21 mouse cellular contexts compared by ENCODE assay signal in genomic region chr9:93131620-93132200, GRCm38 (mm10).
"Had no signal": no experiment of that assay in that cellular context is flagged by ENCODE, and none has a peak within 500 bp of the region (broad histone marks: within the 10 kb centered on the region; RNA-seq: fewer than 3 reads in every experiment).

No protein-coding gene starts in this region.

- DNase-seq: kidney, postnatal 25 days; layer of hippocampus, adult 9-11 months; liver; lung, adult 18-20 months; lung, postnatal 10 days; lung, postnatal 36 days; right cerebral cortex, adult 18-20 months; right cerebral cortex, postnatal 14 days; right cerebral cortex, postnatal 4 days; thymus, postnatal 25 days had no signal

- H3K36me3 ChIP-seq: limb, embryonic 10.5 days; limb, embryonic 13.5 days; liver, embryonic 12.5 days; liver, embryonic 15.5 days; lung, embryonic 15.5 days; midbrain, embryonic 10.5 days; midbrain, embryonic 13.5 days had no signal

- H3K9me3 ChIP-seq: limb, embryonic 10.5 days; limb, embryonic 13.5 days; liver, embryonic 12.5 days; liver, embryonic 15.5 days; lung, embryonic 15.5 days; midbrain, embryonic 10.5 days; midbrain, embryonic 13.5 days had no signal

- H3K9ac ChIP-seq: limb, embryonic 13.5 days; liver, embryonic 12.5 days; liver, embryonic 15.5 days; lung, embryonic 15.5 days; midbrain, embryonic 13.5 days had no signal

- H3K4me3 ChIP-seq: layer of hippocampus, adult 2 months; limb, embryonic 10.5 days; limb, embryonic 13.5 days; liver, embryonic 12.5 days; liver, embryonic 15.5 days; lung, embryonic 15.5 days; megakaryocyte, embryonic 14.5 days; midbrain, embryonic 10.5 days; midbrain, embryonic 13.5 days had no signal

- H3K4me2 ChIP-seq: limb, embryonic 13.5 days; liver, embryonic 12.5 days; liver, embryonic 15.5 days; lung, embryonic 15.5 days; midbrain, embryonic 13.5 days had no signal

- H3K4me1 ChIP-seq: limb, embryonic 10.5 days; limb, embryonic 13.5 days; liver, embryonic 12.5 days; liver, embryonic 15.5 days; lung, embryonic 15.5 days; megakaryocyte, embryonic 14.5 days; midbrain, embryonic 13.5 days had no signal

- H3K27ac ChIP-seq: kidney, postnatal 0 days; layer of hippocampus, adult 2 months; limb, embryonic 10.5 days; limb, embryonic 13.5 days; liver, embryonic 12.5 days; liver, embryonic 15.5 days; lung, embryonic 15.5 days; midbrain, embryonic 10.5 days; midbrain, embryonic 13.5 days had no signal

- ATAC-seq: liver, embryonic 12.5 days; midbrain, embryonic 13.5 days; midbrain, embryonic 16.5 days had no signal

- H3K27me3 ChIP-seq: limb, embryonic 13.5 days; liver, embryonic 12.5 days; liver, embryonic 15.5 days; lung, embryonic 15.5 days; megakaryocyte, embryonic 14.5 days; midbrain, embryonic 13.5 days had no signal
